Mouse (Mus musculus) E14TG2a.4 (cell line): Measurements from ENCODE around the gene Morn3.

Experiments used
- H3K27me3 ChIP-seq: 2 replicates; pipeline ENCODE4 v1.6.1; 2014; ENCODE audit warnings: low read length, control low read depth; ENCODE audit not compliant: insufficient read depth
- H3K36me3 ChIP-seq: 2 replicates; pipeline ENCODE4 v1.6.1; 2014; ENCODE audit warnings: low read length, control low read depth; ENCODE audit not compliant: insufficient read depth
- H3K4me1 ChIP-seq: replicated peaks from 2 replicates; pipeline ENCODE4 v1.6.1; 2014; ENCODE audit warnings: low read depth, low read length, control low read depth
- H3K4me3 ChIP-seq: replicated peaks from 2 replicates; pipeline ENCODE4 v1.5.1; 2014; ENCODE audit warnings: mild to moderate bottlenecking, low read length
- H3K9me3 ChIP-seq: 2 replicates; pipeline ENCODE4 v1.6.1; 2014; ENCODE audit warnings: low read length, control low read depth
- CTCF ChIP-seq: conservative IDR thresholded peaks from 2 replicates; pipeline ENCODE4 v1.5.1; 2014; ENCODE audit warnings: low read length
- NANOG ChIP-seq: IDR thresholded peaks from 2 replicates; pipeline ENCODE4 v1.6.1; 2014; ENCODE audit warnings: borderline replicate concordance, low read length, mixed read lengths
- POU5F1 ChIP-seq: IDR thresholded peaks from 2 replicates; pipeline ENCODE4 v1.6.1; 2014; ENCODE audit warnings: low read length, borderline replicate concordance

Morn3 gene

GRCm38 (mm10) chr5:123050918-123051317 is 4.1 kb upstream of the Morn3 start:
- H3K4me3 ChIP-seq: 0 out of 2 replicates have a peak overlapping the region, but pooled peaks have one; percentile 7
- H3K27me3 ChIP-seq: no peaks in the 10 kb centered on the region
- TF ChIP-seq NANOG: no peak
- no peak for TF ChIP-seq POU5F1
- no peak for TF ChIP-seq CTCF
- 0 out of 2 replicates have a peak, but pooled peaks cover 3% of the 10 kb centered on the region for H3K9me3 ChIP-seq
- H3K36me3 ChIP-seq: no peaks in the 10 kb centered on the region
- peaks cover 46% of the 10 kb centered on the region for H3K4me1 ChIP-seq

DNA sequence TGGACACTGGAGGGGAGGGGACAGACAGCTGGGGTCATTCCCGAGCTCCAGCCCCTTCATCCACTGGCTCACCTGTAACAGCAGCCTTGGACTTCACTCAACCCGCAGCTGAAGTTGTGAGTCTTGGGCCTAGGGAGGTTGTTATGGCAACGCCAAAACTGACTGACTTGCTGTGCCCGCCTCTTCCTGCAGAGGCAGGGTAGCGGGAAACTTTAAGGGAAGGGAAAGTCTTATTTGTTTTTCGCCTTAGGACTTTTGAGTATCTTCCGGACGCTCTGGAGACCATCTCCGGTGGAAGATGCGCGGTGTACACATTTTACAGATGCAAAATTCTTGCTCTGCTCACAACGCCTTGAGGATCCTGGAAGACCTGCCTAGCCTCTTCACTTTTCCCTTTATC is 2.5 kb upstream of the Morn3 start:
- H3K4me1 ChIP-seq: peaks cover 55% of the 10 kb centered on the region
- H3K9me3 ChIP-seq: 0 out of 2 replicates have a peak, but pooled peaks cover 3% of the 10 kb centered on the region
- H3K36me3 ChIP-seq: no peaks in the 10 kb centered on the region
- TF ChIP-seq CTCF: peak; percentile 15
- TF ChIP-seq POU5F1: no peak
- TF ChIP-seq NANOG: no peak
- peak overlapping the region; percentile 76 for H3K4me3 ChIP-seq
- H3K27me3 ChIP-seq: no peaks in the 10 kb centered on the region

- TF ChIP-seq POU5F1: no peak
- TF ChIP-seq CTCF: peak; percentile 48
- TF ChIP-seq NANOG: no peak
- Histone ChIP-seq H3K27me3 (no peaks in the 10 kb centered on the region), H3K9me3 (no peaks in the 10 kb centered on the region), H3K36me3 (no peaks in the 10 kb centered on the region), H3K4me1 (peaks cover 69% of the 10 kb centered on the region), H3K4me3 (no peak overlapping the region)
These were observed 1.1 kb downstream of the Morn3 start for GRCm38 (mm10) chr5:123045561-123046295.

- H3K9me3 ChIP-seq: no peaks in the 10 kb centered on the region
- no peaks in the 10 kb centered on the region for H3K27me3 ChIP-seq
- no peak for TF ChIP-seq NANOG
- TF ChIP-seq CTCF: peak; percentile 96
- H3K36me3 ChIP-seq: no peaks in the 10 kb centered on the region
- H3K4me1 ChIP-seq: peaks cover 67% of the 10 kb centered on the region
- H3K4me3 ChIP-seq: no peak overlapping the region
These were observed 3.0 kb downstream of the Morn3 start for GRCm38 (mm10) chr5:123043856-123044255.

DNA sequence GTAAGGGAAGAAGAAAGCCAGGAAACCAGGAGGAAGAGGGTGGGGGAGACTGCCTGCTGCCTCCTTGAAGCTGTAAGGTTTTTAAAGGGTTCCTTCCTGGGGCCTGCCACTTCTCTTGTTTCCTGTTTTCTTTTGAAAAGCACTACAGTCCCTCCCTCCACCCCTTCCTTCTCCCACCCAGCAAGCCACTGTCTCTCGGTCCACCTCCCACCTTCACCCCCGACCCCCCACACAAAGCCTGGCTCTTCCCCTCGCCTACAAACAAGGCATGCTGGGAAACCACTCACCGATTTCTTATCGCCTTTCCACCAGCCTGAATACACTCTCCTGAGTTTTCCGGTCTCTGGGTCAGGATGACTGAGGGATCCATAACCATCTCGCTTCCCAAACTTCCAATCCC is 6.0 kb downstream of the Morn3 start:
- H3K4me3 ChIP-seq: peak overlapping the region; percentile 64
- TF ChIP-seq CTCF (no peak), POU5F1 (no peak), NANOG (no peak)
- peaks cover 79% of the 10 kb centered on the region for H3K4me1 ChIP-seq
- no peaks in the 10 kb centered on the region for H3K9me3 ChIP-seq
- no peaks in the 10 kb centered on the region for H3K36me3 ChIP-seq
- H3K27me3 ChIP-seq: no peaks in the 10 kb centered on the region

GRCm38 (mm10) chr5:123039120-123039752 is 7.6 kb downstream of the Morn3 start:
- no peaks in the 10 kb centered on the region for H3K36me3 ChIP-seq
- no peaks in the 10 kb centered on the region for H3K27me3 ChIP-seq
- peak overlapping the region; percentile 74 for H3K4me3 ChIP-seq
- TF ChIP-seq CTCF (no peak), NANOG (no peak), POU5F1 (no peak)
- H3K4me1 ChIP-seq: peaks cover 86% of the 10 kb centered on the region
- H3K9me3 ChIP-seq: no peaks in the 10 kb centered on the region

- peaks cover 93% of the 10 kb centered on the region for H3K4me1 ChIP-seq
- no peaks in the 10 kb centered on the region for H3K36me3 ChIP-seq
- TF ChIP-seq POU5F1 (no peak), NANOG (no peak), CTCF (no peak)
- H3K4me3 ChIP-seq: peak overlapping the region; percentile 74
- no peaks in the 10 kb centered on the region for H3K9me3 ChIP-seq
- no peaks in the 10 kb centered on the region for H3K27me3 ChIP-seq
These were observed 8.7 kb downstream of the Morn3 start for GRCm38 (mm10) chr5:123038115-123038514.

DNA sequence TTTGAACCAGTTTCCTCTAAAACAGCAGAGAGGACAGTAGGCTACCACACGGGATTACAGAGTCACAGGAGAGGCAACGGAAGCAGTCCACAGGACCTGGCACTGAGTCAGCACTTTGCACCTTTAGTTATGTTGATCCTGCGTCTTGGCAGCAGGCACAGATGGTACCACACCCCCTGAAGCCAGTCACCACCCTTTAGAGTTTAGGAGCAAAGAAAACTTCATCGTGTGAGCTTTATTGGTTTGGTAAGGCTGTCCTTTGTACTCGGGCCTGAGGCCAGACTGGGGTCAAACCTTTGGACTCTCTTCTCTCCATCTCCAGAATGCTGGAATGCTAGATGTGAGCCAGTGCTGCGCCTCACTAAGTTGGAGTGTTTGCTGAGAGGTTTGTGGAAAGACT is 11.3 kb downstream of the Morn3 start:
- Histone ChIP-seq H3K4me1 (peaks cover 69% of the 10 kb centered on the region), H3K4me3 (0 out of 2 replicates have a peak overlapping the region, but pooled peaks have one; percentile 11), H3K9me3 (no peaks in the 10 kb centered on the region), H3K27me3 (no peaks in the 10 kb centered on the region), H3K36me3 (peaks cover 7% of the 10 kb centered on the region)
- TF ChIP-seq NANOG (no peak), CTCF (no peak), POU5F1 (no peak)
